Mouse (Mus musculus) heart, postnatal 0 days (tissue): Measurements from ENCODE around the gene Nfe2. TPM values are rescaled to one million over a fixed set of nuclear protein-coding genes. Genes with fewer than 3 reads are reported as not detected.

ENCODE experiments used
- ATAC-seq: fragments of 200-750 bp; cut with Nextera tagmentation; 2 replicates; pipeline ENCODE4 v1.8.0; 2017; ENCODE audit warnings: low read depth, moderate number of reproducible peaks, moderate library complexity; ENCODE audit not compliant: insufficient read depth
- DNase-seq: peaks from one replicate; pipeline ENCODE4 v3.0.0-alpha.2; 2016; ENCODE audit warnings: low spot score
- H3K27ac ChIP-seq: fragments of 300-500 bp; sonication (generic); 2 replicates; pipeline ENCODE4 v1.5.1; 2014; ENCODE audit warnings: low read depth, mild to moderate bottlenecking
- H3K27me3 ChIP-seq: fragments of 300-500 bp; sonication (generic); 2 replicates; pipeline ENCODE4 v1.6.1; 2014; ENCODE audit warnings: low read length, mixed read lengths; ENCODE audit not compliant: control insufficient read depth, insufficient read depth
- H3K36me3 ChIP-seq: fragments of 300-500 bp; sonication (generic); replicated peaks from 2 replicates; pipeline ENCODE4 v1.6.1; 2014; ENCODE audit warnings: low read length, mixed read lengths; ENCODE audit not compliant: control insufficient read depth, insufficient read depth
- H3K4me1 ChIP-seq: fragments of 300-500 bp; sonication (generic); 2 replicates; pipeline ENCODE4 v1.6.1; 2014; ENCODE audit warnings: antibody characterized with exemption; ENCODE audit not compliant: control insufficient read depth, insufficient read depth
- H3K4me2 ChIP-seq: fragments of 300-500 bp; sonication (generic); 2 replicates; pipeline ENCODE4 v1.6.1; 2014; ENCODE audit warnings: low read depth, mild to moderate bottlenecking, low read length, moderate library complexity
- H3K4me3 ChIP-seq: fragments of 300-500 bp; sonication (generic); 2 replicates; pipeline ENCODE4 v1.5.1; 2014; ENCODE audit warnings: low read depth, low read length
- H3K9ac ChIP-seq: fragments of 300-500 bp; sonication (generic); replicated peaks from 2 replicates; pipeline ENCODE4 v1.6.1; 2014; ENCODE audit warnings: low read depth, low read length, mixed read lengths
- H3K9me3 ChIP-seq: fragments of 300-500 bp; sonication (generic); replicated peaks from 2 replicates; pipeline ENCODE4 v1.6.1; 2016; ENCODE audit warnings: low read length; ENCODE audit not compliant: control insufficient read depth
- CTCF ChIP-seq: IDR thresholded peaks from 2 replicates; pipeline ENCODE4 v1.5.1; 2016; ENCODE audit warnings: antibody characterized with exemption, control low read depth, low read depth
- EP300 ChIP-seq: IDR thresholded peaks from 2 replicates; pipeline ENCODE4 v1.6.1; 2016; ENCODE audit warnings: antibody characterized with exemption, low read depth
- WGBS: fragments of 180-500 bp; shearing (Covaris S2); extraction: QIAGEN DNeasy Blood & Tissue Kit; methylation state at CpG from one replicate; pipeline ENCODE4 v1.1.7; 2014; 5-methylcytosine and 5-hydroxymethylcytosine counted together
- polyA plus RNA-seq: library from polyadenylated mRNA; unstranded; fragments of >200 nt; fragmentation: Nextera tagmentation; extraction: Ambion mirVana; gene quantifications from 2 replicates; pipeline ENCODE4 v1.2.1, GENCODE M21; 2015
- total RNA-seq: library from RNA; depleted of rRNA; stranded (reverse); fragments of >200 nt; gene quantifications from 2 replicates; pipeline ENCODE4 v1.2.3, GENCODE M21; 2014; ENCODE audit warnings: low replicate concordance

Nfe2 gene
- total and polyA plus RNA-seq, 2 experiments from 2014 or later, result 1.2 to 1.9 TPM

DNA sequence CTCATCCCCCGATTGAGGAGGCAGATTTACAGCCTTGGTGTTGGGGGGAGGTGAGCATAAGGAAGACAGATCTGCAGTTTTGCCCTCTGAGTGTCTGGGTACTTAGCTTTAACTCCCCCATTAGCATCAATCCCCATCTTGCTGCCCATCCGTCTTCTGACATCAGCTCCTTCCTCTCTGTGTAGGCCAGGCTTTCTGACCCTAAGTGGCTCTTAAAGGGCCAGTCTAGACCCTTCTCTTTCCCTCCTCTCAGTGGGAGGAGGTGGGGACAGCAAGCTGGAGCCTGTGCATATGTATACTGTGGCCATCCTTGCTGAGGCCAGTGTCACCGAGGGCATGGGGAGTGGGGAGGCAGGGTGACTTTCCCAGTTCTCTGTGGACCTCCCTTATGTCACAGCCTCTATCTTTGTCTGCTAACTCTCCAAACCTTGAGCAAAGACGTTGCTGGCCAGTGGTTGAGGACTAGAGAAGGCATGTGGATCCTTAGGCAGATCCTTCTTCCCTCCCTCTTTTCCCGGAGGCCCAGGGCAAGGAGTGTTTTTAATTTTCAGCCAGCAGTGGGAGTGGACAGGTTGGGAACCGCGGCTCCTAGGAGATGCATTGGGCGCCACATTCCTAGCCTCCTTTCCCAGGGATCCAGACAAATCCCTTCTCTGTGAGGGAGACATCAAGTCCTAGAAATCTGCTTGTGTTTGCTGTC, 45.9 kb upstream of the Nfe2 start:
- no peaks in the 10 kb centered on the region for H3K9me3 ChIP-seq
- 14% methylated on average over 8 of the region's 8 CpGs for WGBS
- H3K36me3 ChIP-seq, result peaks cover 3% of the 10 kb centered on the region
- H3K4me3 ChIP-seq, result peak overlapping the region; percentile 61; the same call in 1 of the 2 replicates
- H3K27ac ChIP-seq, result peak overlapping the region; percentile 74
- H3K4me2 ChIP-seq, result peak overlapping the region; percentile 87
- no peak for DNase-seq
- H3K9ac ChIP-seq, result peak overlapping the region; percentile 54; the same call in 1 of the 2 replicates
- H3K4me1 ChIP-seq, result peaks cover 12% of the 10 kb centered on the region
- 0 out of 2 replicates have a peak, but pooled peaks cover 2% of the 10 kb centered on the region for H3K27me3 ChIP-seq
- TF ChIP-seq EP300 (no peak), CTCF (no peak)
- ATAC-seq, result no peak

DNA sequence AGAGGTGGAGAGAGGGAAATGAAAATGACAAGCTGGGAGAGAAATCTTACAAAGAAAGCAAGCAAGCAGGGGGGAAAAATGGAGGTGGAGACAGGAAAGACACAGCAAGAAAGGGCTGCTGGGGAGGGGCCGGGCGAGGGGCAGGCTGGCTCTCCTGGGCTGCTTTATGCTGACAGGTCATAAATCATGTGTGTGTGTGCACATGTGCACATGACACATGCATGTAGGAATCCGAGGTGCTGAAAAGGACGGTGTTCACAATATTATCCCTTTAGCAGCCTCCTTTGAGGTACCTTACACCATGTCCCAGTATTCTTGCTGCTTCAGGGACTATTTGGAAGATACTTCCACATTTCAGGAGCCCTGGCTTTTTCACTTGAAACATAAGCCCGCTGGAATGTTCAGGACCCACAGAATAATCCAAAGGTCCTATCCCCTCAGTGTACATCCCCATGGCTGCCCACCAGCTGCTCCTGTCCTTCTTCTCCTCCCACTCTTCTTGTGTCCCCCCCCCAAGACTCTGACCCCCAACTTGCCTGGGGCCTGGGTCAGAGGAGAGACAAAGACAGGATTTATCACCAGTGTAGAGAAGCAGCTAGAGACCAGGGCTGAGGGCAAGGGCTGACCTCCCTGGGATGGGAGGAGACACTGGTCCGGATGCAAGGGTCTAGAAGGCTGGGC, 44.3 kb upstream of the Nfe2 start:
- TF ChIP-seq CTCF (no peak), EP300 (no peak)
- Histone ChIP-seq H3K27ac (no peak overlapping the region), H3K9ac (no peak overlapping the region), H3K4me2 (no peak overlapping the region), H3K9me3 (no peaks in the 10 kb centered on the region), H3K4me3 (no peak overlapping the region), H3K27me3 (no peaks in the 10 kb centered on the region), H3K4me1 (peaks cover 12% of the 10 kb centered on the region), H3K36me3 (peaks cover 19% of the 10 kb centered on the region)
- DNase-seq (no peak), ATAC-seq (no peak)
- WGBS, result 62% methylated on average over 6 of the region's 6 CpGs

GRCm38 (mm10) chr15:103301547-103302340, 43.5 kb upstream of the Nfe2 start:
- TF ChIP-seq EP300, result no peak
- TF ChIP-seq CTCF, result no peak
- Histone ChIP-seq H3K4me1 (peaks cover 12% of the 10 kb centered on the region), H3K9ac (no peak overlapping the region), H3K4me2 (no peak overlapping the region), H3K4me3 (no peak overlapping the region), H3K27me3 (no peaks in the 10 kb centered on the region), H3K36me3 (peaks cover 27% of the 10 kb centered on the region), H3K9me3 (no peaks in the 10 kb centered on the region), H3K27ac (no peak overlapping the region)
- DNase-seq (no peak), ATAC-seq (no peak)
- WGBS, result 48% methylated on average over 5 of the region's 5 CpGs

DNA sequence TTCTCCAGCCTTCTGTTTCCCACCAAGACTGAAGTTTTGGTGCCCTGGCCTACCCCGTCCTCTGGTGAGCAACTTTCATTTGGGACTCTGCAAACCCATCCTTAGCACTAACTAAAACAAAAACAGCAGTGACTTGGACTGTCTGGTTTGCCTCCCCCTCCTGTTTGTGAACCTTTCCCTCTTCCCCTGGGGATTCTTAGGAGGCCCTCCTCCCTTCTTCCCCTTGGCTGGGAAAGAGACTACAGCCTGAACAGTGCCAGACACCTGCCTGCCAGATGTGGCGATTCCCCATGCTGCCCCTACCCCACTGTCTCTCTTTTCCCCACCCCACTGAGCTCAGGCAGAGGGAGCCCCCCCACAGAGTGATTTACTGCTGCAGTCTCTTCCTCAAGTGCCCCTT, 42.8 kb upstream of the Nfe2 start:
- ATAC-seq (no peak), DNase-seq (no peak)
- peak overlapping the region; percentile 22; the same call in 1 of the 2 replicates for H3K27ac ChIP-seq
- no peak overlapping the region for H3K4me3 ChIP-seq
- 59% methylated on average over 2 of the region's 2 CpGs for WGBS
- TF ChIP-seq CTCF (no peak), EP300 (no peak)
- peaks cover 33% of the 10 kb centered on the region for H3K36me3 ChIP-seq
- H3K4me2 ChIP-seq, result no peak overlapping the region
- H3K9ac ChIP-seq, result no peak overlapping the region
- H3K9me3 ChIP-seq, result no peaks in the 10 kb centered on the region
- H3K4me1 ChIP-seq, result peaks cover 12% of the 10 kb centered on the region
- no peaks in the 10 kb centered on the region for H3K27me3 ChIP-seq

DNA sequence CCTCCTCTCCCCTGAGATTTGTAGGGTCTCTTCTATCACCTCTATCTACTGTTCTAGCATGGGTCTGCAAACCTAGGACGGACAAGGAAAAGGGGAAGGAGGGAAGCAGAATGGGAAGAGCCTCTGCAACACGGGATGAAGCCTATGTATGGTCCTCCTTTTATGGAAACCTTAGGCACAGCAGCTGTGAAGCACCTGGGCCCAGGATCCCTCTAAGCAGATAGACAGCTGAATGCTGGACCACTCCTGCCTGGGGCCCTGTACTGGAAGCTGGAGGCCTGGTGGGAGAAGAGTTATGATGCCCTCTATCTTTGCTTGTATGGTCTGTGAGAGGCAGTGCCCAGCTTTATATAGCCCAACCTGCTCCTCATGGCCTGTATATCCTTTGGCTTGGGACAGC, 42.4 kb upstream of the Nfe2 start:
- peak overlapping the region; percentile 22; the same call in 1 of the 2 replicates for H3K27ac ChIP-seq
- no peaks in the 10 kb centered on the region for H3K9me3 ChIP-seq
- no peak overlapping the region for H3K4me3 ChIP-seq
- H3K4me1 ChIP-seq, result peaks cover 12% of the 10 kb centered on the region
- H3K27me3 ChIP-seq, result no peaks in the 10 kb centered on the region
- ATAC-seq, result no peak
- H3K36me3 ChIP-seq, result peaks cover 37% of the 10 kb centered on the region
- 29% methylated on average over 2 of the region's 2 CpGs for WGBS
- H3K4me2 ChIP-seq, result peak overlapping the region; percentile 34; the same call in 1 of the 2 replicates
- H3K9ac ChIP-seq, result 0 out of 2 replicates have a peak overlapping the region, but pooled peaks have one; percentile 7
- DNase-seq, result no peak
- TF ChIP-seq EP300 (no peak), CTCF (no peak)
